Mouse (Mus musculus) heart, adult 11 months (tissue): ENCODE data around the gene Atp2a3.

Experiments
- DNase-seq: peaks from one replicate; pipeline ENCODE4 v3.0.0; 2022

Atp2a3 gene

GRCm38 (mm10) chr11:73007698-73008481 is 46.9 kb downstream of the Atp2a3 start:
- DNase-seq, result no peak

- DNase-seq, result no peak
Measured at GRCm38 (mm10) chr11:73008826-73009225, 47.9 kb downstream of the Atp2a3 start.

DNA sequence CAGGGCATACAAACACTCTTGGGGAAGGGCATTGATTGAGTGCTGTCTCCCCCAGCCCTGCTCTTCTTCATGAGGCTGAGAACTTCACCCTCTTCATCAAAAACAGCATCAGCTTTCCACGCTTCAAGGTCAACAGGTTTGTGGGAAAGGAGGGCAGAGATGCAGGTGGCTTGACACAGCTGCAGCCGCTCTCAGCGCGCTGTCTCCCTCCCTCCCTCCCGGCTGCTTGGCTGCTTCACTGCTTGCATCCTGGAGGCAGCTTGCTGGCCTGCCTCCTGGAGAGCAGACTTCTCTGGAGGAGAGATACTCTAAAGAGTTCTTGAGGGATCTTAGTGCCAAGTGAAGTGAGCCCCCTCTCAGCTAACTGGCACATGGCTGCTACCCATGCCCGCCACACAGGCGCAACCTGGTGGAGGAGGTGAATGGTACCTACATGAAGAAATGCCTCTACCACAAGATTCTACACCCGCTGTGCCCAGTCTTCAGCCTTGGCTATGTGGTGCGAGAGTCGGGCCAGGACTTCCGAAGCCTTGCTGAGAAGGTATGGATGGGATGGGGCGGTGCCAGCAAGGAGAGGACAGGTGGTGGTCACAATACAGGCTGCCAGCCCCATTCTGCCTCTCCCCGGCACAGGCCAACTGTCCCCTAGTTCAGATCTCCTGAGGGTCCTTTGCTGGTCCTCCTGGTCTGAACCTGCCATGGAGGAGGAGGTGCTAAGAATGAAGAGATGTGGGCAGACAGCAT is 48.7 kb downstream of the Atp2a3 start:
- no peak for DNase-seq

DNA sequence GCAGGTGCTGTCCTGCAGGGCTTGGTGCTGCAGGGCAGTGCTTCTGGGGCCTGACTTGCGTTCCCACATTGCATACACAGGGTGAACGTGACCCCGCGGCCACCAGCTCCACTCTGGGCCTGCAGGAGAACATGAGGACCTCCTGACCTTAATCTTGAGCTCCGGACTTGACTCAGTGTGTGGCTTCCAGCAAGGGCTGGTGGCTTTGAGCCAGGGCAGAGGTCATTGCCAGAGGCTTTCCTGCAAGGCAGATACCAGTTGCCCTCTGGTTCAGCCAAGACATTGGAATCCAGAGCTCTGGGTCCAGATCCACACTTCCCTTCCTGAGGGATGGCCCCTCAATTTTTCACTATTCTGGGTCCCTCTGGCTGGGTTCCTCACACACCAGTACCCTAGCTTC is 53.0 kb downstream of the Atp2a3 start:
- no peak for DNase-seq

- DNase-seq, result peak; percentile 93
Measured at GRCm38 (mm10) chr11:73014831-73015344, 53.9 kb downstream of the Atp2a3 start.

DNA sequence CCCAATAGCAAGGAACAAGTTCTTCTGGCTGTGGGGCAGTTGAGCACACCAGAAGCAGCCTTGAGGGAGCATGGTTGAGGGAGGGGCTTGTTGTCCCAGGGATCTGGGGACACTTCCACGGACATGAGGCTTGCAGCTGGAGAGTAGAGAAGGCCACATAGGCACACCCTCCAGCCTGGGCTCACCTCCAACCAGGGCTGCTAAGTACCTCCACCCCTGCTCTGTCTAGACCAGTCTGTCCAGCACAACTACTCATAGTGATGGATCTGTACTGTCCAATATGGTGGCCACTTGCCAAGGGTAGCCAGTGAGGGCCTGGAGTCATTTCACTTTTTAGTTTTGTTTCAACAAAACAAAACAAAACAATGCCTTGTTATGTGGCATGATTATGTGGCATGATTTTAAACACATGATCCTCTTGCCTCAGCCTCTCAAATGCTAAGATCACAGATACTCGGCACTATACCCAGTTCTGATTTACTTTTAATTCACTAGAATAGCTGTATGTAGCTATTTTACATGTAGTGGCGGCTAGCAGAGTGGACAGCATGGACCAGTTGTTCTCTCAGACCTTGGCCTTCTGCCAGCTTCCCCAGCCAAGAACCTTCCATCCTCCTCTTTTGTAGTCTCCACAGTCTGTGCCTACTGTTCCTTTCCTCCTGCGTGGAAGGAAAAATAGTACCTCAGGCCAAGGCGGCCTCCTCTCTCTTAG is 54.6 kb downstream of the Atp2a3 start:
- peak; percentile 98 for DNase-seq

GRCm38 (mm10) chr11:73016103-73016420 is 55.1 kb downstream of the Atp2a3 start:
- DNase-seq, result no peak

GRCm38 (mm10) chr11:73018471-73019146 is 57.6 kb downstream of the Atp2a3 start, which contains the start of gene Camkk1:
TSS of gene Camkk1 (plus strand) at chr11:73019008.
- DNase-seq, result peak; percentile 100

DNA sequence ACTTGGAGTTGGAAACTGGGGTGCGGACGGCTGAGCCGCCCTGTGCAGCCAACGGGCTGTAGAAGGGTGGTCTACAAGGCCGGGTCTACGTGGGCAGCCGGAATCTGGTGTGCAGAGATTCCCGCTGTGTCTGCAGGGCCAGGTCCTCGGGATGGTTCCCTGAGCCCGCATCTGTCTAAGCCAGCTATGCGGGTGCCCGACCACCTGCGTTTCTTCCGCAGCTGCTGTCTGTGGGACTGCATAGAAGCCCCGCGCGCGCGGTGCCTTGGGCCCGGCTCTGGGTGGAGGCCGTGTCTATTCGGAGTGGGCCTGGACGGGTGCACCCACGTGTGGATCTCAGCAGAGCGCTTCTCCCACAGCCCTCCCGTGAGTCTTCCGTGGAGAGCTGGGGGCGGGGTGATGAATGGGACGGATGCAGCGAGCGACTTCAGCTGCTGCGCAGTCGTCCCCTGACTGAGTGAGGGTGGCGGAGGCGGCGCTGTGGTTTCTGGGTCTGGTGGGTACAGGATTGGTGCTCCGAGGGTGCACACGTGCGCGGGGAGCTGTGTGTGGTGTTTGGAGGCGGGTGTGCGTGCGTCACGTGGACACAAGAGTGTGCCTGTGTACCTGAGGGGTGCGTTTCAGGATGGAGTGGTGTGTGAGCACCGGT is 58.3 kb downstream of the Atp2a3 start:
- DNase-seq, result peak; percentile 96

DNA sequence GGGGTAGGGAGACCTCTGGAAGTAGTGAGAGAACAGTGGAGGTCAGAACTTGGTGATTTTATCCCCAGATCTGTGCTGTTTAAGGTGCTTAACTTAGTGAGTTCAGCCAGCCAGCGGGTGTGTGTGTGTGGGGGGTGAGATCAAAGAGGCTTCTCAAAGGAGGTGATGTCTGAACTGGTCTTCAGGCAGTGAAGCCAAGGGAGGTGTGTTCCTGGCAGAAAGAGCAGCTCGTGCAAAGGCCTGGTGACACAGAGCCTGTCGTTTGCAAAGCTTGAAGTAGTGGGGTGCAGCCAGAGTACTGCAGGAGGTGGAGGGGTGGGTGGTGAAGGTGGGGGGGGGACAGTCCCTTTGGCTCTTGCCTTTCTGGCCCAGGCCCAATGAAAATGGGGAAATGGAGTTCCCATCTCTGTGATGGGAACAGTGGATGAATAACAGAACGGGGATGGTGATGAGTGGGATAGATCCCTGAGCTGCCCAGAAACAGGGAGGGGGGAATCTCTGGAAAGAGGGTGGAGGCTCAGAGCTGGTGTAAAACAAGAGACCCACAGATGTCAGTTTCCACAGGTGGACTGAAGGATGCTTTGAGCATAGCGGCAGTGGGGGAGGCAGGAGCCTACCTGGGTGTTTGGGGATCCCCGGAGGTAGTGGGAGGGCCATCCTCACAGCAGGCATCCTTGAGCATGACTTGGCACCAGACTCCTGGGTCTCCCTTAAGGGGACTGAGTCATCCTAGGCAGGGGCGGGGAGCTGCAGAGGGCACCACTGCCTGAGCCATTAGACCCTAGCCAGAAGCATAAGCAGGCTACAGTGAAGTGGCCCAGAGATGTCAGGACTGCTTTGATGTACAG is 60.2 kb downstream of the Atp2a3 start:
- no peak for DNase-seq

GRCm38 (mm10) chr11:73023099-73023498 is 62.1 kb downstream of the Atp2a3 start:
- peak; percentile 98 for DNase-seq

- DNase-seq, result no peak
Measured at GRCm38 (mm10) chr11:73023827-73024226, 62.9 kb downstream of the Atp2a3 start.

DNA sequence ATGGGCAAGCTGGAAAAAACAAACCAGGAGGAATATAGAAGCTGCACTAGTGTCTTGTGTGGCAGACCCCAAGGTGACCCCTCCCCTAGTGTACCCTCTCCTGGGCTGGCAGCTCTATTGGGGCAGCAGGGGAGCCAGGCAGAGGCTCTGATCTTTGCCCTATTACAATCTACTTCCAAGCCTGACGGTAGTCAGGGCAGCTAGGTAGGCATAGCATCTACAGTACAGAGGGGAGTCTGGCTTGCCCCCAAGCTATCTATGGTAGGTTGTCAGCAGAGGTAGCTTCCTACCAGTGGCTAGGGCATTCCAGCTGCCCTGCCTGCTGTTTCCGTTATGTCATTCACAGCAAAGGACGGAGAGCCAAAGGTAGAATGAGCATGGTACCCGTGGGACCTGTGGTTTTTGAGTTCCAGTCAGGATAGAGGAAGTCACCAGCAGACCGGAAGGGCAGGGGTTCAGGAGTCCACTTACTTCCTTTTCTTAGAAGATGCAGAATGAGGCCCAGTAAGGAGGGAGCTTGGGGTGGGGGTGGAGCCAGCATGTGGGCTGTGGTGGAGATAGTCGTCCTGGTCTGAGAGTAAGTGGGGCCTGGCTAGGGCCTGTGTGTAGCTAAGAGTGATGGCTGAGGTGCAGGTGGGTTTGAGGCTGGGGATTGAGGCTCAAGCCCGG is 63.4 kb downstream of the Atp2a3 start:
- peak; percentile 97 for DNase-seq

DNA sequence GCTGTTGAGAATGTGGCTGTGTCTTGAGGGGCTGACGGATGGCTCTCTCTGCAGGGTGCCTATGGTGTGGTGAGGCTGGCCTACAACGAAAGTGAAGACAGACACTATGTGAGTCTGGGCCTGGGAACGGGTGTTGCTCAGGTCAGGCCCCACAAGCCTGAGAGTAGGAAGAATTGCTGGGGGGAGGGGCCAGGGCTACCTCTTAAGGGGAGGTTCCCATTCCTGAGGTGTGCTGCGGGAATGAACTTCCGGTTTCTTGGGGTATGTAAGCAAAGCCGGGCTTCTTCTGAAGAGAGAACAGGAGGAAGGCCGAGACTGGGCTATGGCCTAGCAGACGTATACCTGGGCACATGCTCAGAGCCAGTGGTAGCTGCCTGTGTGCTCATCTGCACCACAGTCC is 66.0 kb downstream of the Atp2a3 start:
- DNase-seq, result no peak

GRCm38 (mm10) chr11:73030821-73031498 is 70.0 kb downstream of the Atp2a3 start:
- DNase-seq, result peak; percentile 100

GRCm38 (mm10) chr11:73031536-73031935 is 70.6 kb downstream of the Atp2a3 start:
- DNase-seq, result peak; percentile 89

GRCm38 (mm10) chr11:73036077-73036476 is 75.1 kb downstream of the Atp2a3 start:
- DNase-seq, result no peak

DNA sequence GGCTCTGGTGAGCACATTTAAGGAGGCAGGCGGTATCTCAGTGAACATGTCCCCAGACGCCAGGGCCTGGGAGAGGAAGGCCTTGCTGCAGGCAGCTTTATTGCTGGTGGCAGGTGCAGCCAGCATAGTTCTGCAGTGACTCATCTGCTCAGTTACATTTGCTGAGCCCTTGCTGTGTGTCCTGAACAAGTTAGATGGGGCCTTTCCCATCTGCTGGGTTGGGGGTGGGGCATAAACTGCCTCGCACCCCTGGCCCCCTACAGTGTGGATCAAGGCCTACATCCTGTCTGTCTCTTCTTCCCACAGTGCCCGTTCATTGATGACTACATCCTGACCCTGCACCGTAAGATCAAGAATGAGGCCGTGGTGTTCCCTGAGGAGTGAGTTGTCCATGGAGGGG is 75.9 kb downstream of the Atp2a3 start:
- no peak for DNase-seq

DNA sequence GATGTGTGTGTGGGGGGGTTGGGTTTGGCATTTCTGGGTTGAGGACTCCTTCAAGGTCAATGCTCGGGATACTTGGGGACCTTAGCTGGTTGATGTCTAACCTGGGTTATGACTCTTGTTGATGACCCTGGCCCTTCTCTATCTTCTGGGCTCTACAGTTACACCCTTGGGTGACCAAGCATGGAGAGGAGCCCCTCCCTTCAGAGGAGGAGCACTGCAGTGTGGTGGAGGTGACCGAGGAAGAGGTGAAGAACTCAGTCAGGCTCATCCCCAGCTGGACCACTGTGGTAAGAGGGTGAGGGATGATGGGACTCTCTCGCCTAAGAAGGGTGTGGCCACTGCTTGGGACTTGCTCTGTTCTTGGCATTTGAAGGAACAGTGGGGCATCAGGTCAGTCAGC is 76.7 kb downstream of the Atp2a3 start:
- no peak for DNase-seq
